Mouse (Mus musculus) heart, embryonic 16.5 days (tissue): ENCODE results near the gene Defb13. TPM values are rescaled to one million over a fixed set of nuclear protein-coding genes. Genes with fewer than 3 reads are reported as not detected.
"Not testable (repeated sequence)": the region's sequence is repeated elsewhere in the genome, so short reads cannot be mapped to it uniquely, and the experiment has no call there.

Experiments
- ATAC-seq: fragments of 200-750 bp; cut with Nextera tagmentation; replicated peaks from 2 replicates; pipeline ENCODE4 v1.8.0; 2017; ENCODE audit warnings: moderate number of reproducible peaks; ENCODE audit not compliant: insufficient read depth, low FRiP score; ENCODE audit errors: extremely low read depth
- H3K27ac ChIP-seq: fragments of 300-500 bp; sonication (generic); 2 replicates; pipeline ENCODE4 v1.5.1; 2014; ENCODE audit warnings: mild to moderate bottlenecking, low read length, control low read depth, moderate library complexity
- H3K27me3 ChIP-seq: fragments of 300-500 bp; sonication (generic); 2 replicates; pipeline ENCODE4 v1.6.1; 2014; ENCODE audit warnings: low read length, mixed read lengths; ENCODE audit not compliant: control insufficient read depth, insufficient read depth
- H3K36me3 ChIP-seq: fragments of 300-500 bp; sonication (generic); 2 replicates; pipeline ENCODE4 v1.6.1; 2014; ENCODE audit not compliant: control insufficient read depth, insufficient read depth
- H3K4me1 ChIP-seq: fragments of 300-500 bp; sonication (generic); 2 replicates; pipeline ENCODE4 v1.6.1; 2014; ENCODE audit warnings: low read length, mixed read lengths; ENCODE audit not compliant: control insufficient read depth, insufficient read depth
- H3K4me2 ChIP-seq: fragments of 300-500 bp; sonication (generic); 2 replicates; pipeline ENCODE4 v1.6.1; 2014; ENCODE audit warnings: low read depth, mild to moderate bottlenecking, control low read depth, low read length
- H3K4me3 ChIP-seq: fragments of 300-500 bp; sonication (generic); 2 replicates; pipeline ENCODE4 v1.5.1; 2014; ENCODE audit warnings: mild to moderate bottlenecking, control low read depth, low read length
- H3K9ac ChIP-seq: fragments of 300-500 bp; sonication (generic); 2 replicates; pipeline ENCODE4 v1.6.1; 2014; ENCODE audit warnings: low read length, control low read depth
- H3K9me3 ChIP-seq: fragments of 300-500 bp; sonication (generic); replicated peaks from 2 replicates; pipeline ENCODE4 v1.6.1; 2016; ENCODE audit warnings: low read length; ENCODE audit not compliant: control insufficient read depth
- WGBS: fragments of 180-500 bp; shearing (Covaris S2); extraction: QIAGEN DNeasy Blood & Tissue Kit; methylation state at CpG from one replicate; pipeline ENCODE4 v1.1.7; 2014; 5-methylcytosine and 5-hydroxymethylcytosine counted together
- polyA plus RNA-seq: library from polyadenylated mRNA; unstranded; fragments of >200 nt; fragmentation: Nextera tagmentation; extraction: Ambion mirVana; gene quantifications from 2 replicates; pipeline ENCODE4 v1.2.1, GENCODE M21; 2015

Gene Defb13
- polyA plus RNA-seq: not detected in 2 replicates

DNA sequence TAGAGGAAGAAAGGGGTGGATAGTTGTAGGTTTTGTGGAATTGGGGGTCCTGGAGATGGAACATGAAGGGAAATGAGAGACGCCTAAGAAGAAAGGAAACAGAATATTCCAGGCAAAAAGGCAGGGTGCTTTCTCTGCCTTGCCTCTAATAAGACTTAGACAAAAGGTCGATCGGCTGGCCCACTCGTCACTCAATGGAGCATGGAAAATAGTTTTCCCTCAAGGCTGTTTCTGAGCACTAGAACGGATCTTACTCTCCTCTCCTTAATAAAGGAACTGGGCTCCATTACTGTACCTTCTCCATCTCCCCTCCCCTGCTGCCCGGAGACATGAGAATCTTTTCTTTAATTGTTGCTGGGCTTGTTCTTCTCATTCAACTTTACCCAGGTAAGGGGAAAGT, at the start of gene Defb13:
Gene Defb13, plus strand, starts transcription at position 301 of the 400 bp plus-strand sequence.
- 73% methylated on average over 6 of the region's 6 CpGs for WGBS
- Histone ChIP-seq H3K36me3 (no peaks in the 10 kb centered on the region), H3K9ac (no peak within 1 kb of the TSS), H3K4me2 (no peak within 1 kb of the TSS), H3K4me3 (no peak within 1 kb of the TSS), H3K9me3 (no peaks in the 10 kb centered on the region), H3K27ac (no peak within 1 kb of the TSS), H3K4me1 (no peaks in the 10 kb centered on the region), H3K27me3 (no peaks in the 10 kb centered on the region)
- no peak for ATAC-seq

GRCm38 (mm10) chr8:21906290-21906689, 40.3 kb upstream of the Defb13 start, which contains the start of gene Defb11:
Gene Defb11 (minus strand): TSS chr8:21906412.
- H3K27ac ChIP-seq, ATAC-seq, H3K9ac ChIP-seq, H3K4me1 ChIP-seq, H3K4me2 ChIP-seq, H3K4me3 ChIP-seq, H3K27me3 ChIP-seq, H3K9me3 ChIP-seq, H3K36me3 ChIP-seq: not testable (repeated sequence)

GRCm38 (mm10) chr8:21911931-21912330, 34.6 kb upstream of the Defb13 start:
- no peaks in the 10 kb centered on the region for H3K27me3 ChIP-seq
- H3K27ac ChIP-seq: no peak overlapping the region
- H3K9me3 ChIP-seq: no peaks in the 10 kb centered on the region
- no peak overlapping the region for H3K4me2 ChIP-seq
- no peaks in the 10 kb centered on the region for H3K36me3 ChIP-seq
- no peak for ATAC-seq
- H3K9ac ChIP-seq: no peak overlapping the region
- no peak overlapping the region for H3K4me3 ChIP-seq
- H3K4me1 ChIP-seq: no peaks in the 10 kb centered on the region
- 10% methylated on average over 1 of the region's 1 CpGs for WGBS

DNA sequence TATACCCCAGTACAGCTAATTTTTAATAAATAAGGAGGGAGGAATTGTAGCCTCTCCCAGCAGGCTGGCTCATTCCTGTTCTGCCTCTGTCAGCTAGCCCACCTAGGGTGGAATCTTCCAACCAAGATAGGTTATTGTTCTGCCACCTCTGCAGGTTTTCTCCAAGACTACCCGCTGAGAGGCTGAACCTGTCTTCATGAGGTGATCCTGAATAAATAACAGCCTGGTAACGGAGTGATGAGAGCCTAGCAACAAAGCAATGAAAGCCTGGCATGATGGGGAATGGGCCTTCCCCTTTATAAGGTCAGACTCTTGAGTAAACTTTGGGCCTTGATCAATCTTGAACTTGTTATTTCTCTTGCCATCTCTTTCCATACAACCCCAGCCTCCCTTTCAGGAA, 34.0 kb upstream of the Defb13 start:
- H3K9me3 ChIP-seq: no peaks in the 10 kb centered on the region
- no peaks in the 10 kb centered on the region for H3K4me1 ChIP-seq
- no peaks in the 10 kb centered on the region for H3K27me3 ChIP-seq
- no peak overlapping the region for H3K27ac ChIP-seq
- H3K4me2 ChIP-seq: no peak overlapping the region
- H3K9ac ChIP-seq: no peak overlapping the region
- H3K36me3 ChIP-seq: no peaks in the 10 kb centered on the region
- no peak for ATAC-seq
- H3K4me3 ChIP-seq: no peak overlapping the region
- WGBS: 29% methylated on average over 2 of the region's 2 CpGs

DNA sequence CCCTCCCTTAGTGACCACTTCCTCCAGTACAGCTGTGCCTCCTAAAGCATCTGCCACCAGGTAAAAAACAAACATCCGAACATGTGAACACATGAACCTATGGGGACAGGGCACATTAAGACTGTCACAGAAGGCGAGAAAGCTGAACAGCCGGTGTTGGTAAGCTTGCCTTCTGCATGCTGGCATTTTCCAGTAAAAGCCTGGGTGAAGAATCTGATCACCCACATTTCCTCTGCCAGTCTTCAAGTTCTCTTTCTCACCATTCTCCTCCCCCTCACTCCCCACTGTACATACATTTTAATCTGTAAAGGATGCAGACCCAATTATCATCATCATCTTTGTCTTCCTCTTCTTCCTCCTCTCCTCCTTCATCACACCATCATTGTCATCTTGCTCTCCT, 30.9 kb upstream of the Defb13 start:
- H3K9me3 ChIP-seq: no peaks in the 10 kb centered on the region
- H3K9ac ChIP-seq: no peak overlapping the region
- H3K4me1 ChIP-seq: no peaks in the 10 kb centered on the region
- no peak overlapping the region for H3K4me2 ChIP-seq
- H3K27ac ChIP-seq: no peak overlapping the region
- H3K27me3 ChIP-seq: no peaks in the 10 kb centered on the region
- no peak overlapping the region for H3K4me3 ChIP-seq
- no peaks in the 10 kb centered on the region for H3K36me3 ChIP-seq
- ATAC-seq: no peak
- WGBS: 67% methylated on average over 3 of the region's 3 CpGs

GRCm38 (mm10) chr8:21930754-21931153, 15.8 kb upstream of the Defb13 start:
- H3K9ac ChIP-seq, H3K27ac ChIP-seq, H3K4me2 ChIP-seq, H3K27me3 ChIP-seq, ATAC-seq, H3K36me3 ChIP-seq, H3K4me1 ChIP-seq, H3K4me3 ChIP-seq, H3K9me3 ChIP-seq: not testable (repeated sequence)
- 73% methylated on average over 3 of the region's 3 CpGs for WGBS

DNA sequence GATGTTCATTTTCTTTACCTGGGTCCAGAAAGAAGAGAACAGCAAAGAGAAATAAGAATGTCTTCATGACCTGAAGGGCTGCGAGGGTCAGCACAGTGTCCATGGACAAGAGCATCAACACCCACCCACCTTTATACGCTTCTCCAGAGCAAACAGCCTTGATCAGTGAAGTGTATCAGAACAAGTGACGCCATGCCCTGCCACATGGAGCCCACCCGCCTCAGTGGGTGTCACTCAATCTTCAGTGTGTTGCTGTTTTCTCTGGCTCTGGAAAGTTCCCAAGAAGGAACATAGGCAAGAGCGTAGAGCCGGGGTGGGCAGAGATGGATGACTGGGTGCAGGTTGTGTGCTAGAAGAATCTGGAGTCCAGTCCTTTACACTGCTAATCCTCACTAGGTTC, 14.0 kb upstream of the Defb13 start, which contains the start of gene Defb15:
Gene Defb15, minus strand, starts transcription at position 101 of the 400 bp plus-strand sequence.
- no peaks in the 10 kb centered on the region for H3K4me1 ChIP-seq
- no peaks in the 10 kb centered on the region for H3K27me3 ChIP-seq
- no peaks in the 10 kb centered on the region for H3K36me3 ChIP-seq
- no peak within 1 kb of the TSS for H3K4me2 ChIP-seq
- no peaks in the 10 kb centered on the region for H3K9me3 ChIP-seq
- WGBS: 84% methylated on average over 6 of the region's 6 CpGs
- no peak for ATAC-seq
- no peak within 1 kb of the TSS for H3K4me3 ChIP-seq
- H3K27ac ChIP-seq: no peak within 1 kb of the TSS
- no peak within 1 kb of the TSS for H3K9ac ChIP-seq

DNA sequence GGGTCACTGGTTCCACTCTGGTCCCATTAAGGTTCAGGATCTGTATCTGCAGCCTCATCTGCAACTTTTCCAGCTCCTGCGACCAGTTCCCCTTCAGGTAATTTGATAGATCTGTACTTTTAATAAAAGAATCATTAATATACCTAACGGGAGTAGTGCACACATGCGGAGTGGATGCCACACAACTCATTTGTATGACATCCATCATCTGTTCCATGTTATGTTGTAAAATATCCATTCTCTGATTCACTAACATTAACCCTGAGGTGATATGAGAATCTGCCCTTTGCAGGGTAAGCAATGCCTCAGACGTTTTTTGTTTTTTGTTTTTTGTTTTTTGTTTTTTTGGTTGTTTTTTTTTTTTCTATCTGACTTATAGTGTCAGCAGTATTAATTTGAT, 8.5 kb upstream of the Defb13 start, which contains the start of gene Defb35:
Gene Defb35, plus strand, starts transcription at position 301 of the 400 bp plus-strand sequence.
- not testable (repeated sequence) for H3K9me3 ChIP-seq, ATAC-seq, H3K4me1 ChIP-seq, H3K4me3 ChIP-seq, H3K27ac ChIP-seq, H3K27me3 ChIP-seq, H3K9ac ChIP-seq, H3K4me2 ChIP-seq, H3K36me3 ChIP-seq
- WGBS: 78% methylated on average over 4 of the region's 4 CpGs

- H3K9me3 ChIP-seq: no peaks in the 10 kb centered on the region
- no peak overlapping the region for H3K27ac ChIP-seq
- WGBS: 62% methylated on average over 9 of the region's 9 CpGs
- H3K4me1 ChIP-seq: no peaks in the 10 kb centered on the region
- no peaks in the 10 kb centered on the region for H3K27me3 ChIP-seq
- H3K4me2 ChIP-seq: no peak overlapping the region
- no peak overlapping the region for H3K4me3 ChIP-seq
- no peak overlapping the region for H3K9ac ChIP-seq
- no peaks in the 10 kb centered on the region for H3K36me3 ChIP-seq
- no peak for ATAC-seq
These were observed 902 bp downstream of the Defb13 start for GRCm38 (mm10) chr8:21947311-21948017.
